11 mouse cellular contexts compared by ENCODE assay signal in the genomic region with DNA sequence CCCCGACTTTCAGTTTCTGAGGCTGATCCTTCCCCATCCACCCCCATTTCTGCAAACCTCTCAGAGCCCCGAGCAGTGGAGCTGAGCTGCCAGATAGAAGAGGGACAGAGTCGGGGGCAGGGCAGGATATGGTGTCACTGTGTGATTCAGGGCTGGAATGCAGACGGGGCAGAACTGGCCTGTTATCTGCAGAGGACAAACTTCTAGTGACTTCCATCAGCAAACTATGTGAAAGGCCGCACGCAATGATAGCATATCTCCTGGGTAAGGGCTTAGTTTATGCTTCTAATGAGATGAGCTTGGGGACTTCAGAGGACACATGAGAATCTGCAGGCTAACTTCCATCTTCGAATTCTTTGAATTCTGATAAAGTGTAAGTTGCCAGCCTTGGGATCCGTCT. TPM values are rescaled to one million over a fixed set of nuclear protein-coding genes. Genes with fewer than 3 reads are reported as not detected.
DNase-seq lines count a peak whose midpoint lies in the region; ATAC-seq lines count a peak whose summit lies in the region.
"Had no signal": no experiment of that assay in that cellular context is flagged by ENCODE, and none has a peak within 500 bp of the region (broad histone marks: within the 10 kb centered on the region; RNA-seq: fewer than 3 reads in every experiment).

No protein-coding gene starts in this region.

- H3K9ac ChIP-seq in liver, embryonic 11.5 days (ENCODE audit: low read depth, low read length), result peak overlapping the region; percentile 41; the same call in 1 of the 2 replicates

- H3K4me3 ChIP-seq in heart, embryonic 10.5 days, result no peak overlapping the region
- no peak overlapping the region for H3K4me3 ChIP-seq in liver, embryonic 11.5 days (ENCODE audit: low read depth, low read length)

- H3K4me2 ChIP-seq in liver, embryonic 11.5 days, result peak overlapping the region; percentile 40

- H3K27me3 ChIP-seq in heart, embryonic 10.5 days (ENCODE audit: insufficient read depth, poor library complexity, severe bottlenecking), result peaks cover 14% of the 10 kb centered on the region; the same call in 1 of the 2 replicates
- 0 out of 2 replicates have a peak, but pooled peaks cover 3% of the 10 kb centered on the region for H3K27me3 ChIP-seq in liver, embryonic 11.5 days (replicated peaks; ENCODE audit: control insufficient read depth, insufficient read depth, low read length)

- WGBS in heart, embryonic 10.5 days, result 9% methylated on average over 8 of the region's 8 CpGs
- WGBS in liver, embryonic 11.5 days, result 13% methylated on average over 8 of the region's 8 CpGs

- no peaks in the 10 kb centered on the region for H3K9me3 ChIP-seq in heart, embryonic 10.5 days
- no peaks in the 10 kb centered on the region for H3K9me3 ChIP-seq in liver, embryonic 11.5 days (ENCODE audit: control insufficient read depth, low read length)

- peak overlapping the region; percentile 74; the same call in 1 of the 2 replicates for H3K27ac ChIP-seq in heart, embryonic 10.5 days
- H3K27ac ChIP-seq in liver, embryonic 11.5 days (ENCODE audit: low read depth, low read length), result peak overlapping the region; percentile 82

- H3K4me1 ChIP-seq in heart, embryonic 10.5 days, result peaks cover 48% of the 10 kb centered on the region
- H3K4me1 ChIP-seq in liver, embryonic 11.5 days (replicated peaks; ENCODE audit: control insufficient read depth, insufficient read depth, low read length), result peaks cover 66% of the 10 kb centered on the region

- peak; percentile 90 for DNase-seq in heart, embryonic 10.5 days (ENCODE audit: low spot score)
- no peak for DNase-seq in heart, adult 18-20 months
- peak; percentile 35 to 46 for DNase-seq in spleen, postnatal 36 days (ENCODE audit: low spot score in 2 of 2)
- no peak for DNase-seq in spleen, postnatal 14 days (ENCODE audit: low spot score in 2 of 2)
- DNase-seq in liver, embryonic 11.5 days (ENCODE audit: low spot score), result peak; percentile 64
- DNase-seq in yolk sac, embryonic 10.5 days (ENCODE audit: low spot score), result peak; percentile 55
- no peak for DNase-seq in cerebellum, adult 9-11 months
- DNase-seq: right cerebral cortex, postnatal 4 days had no signal

- ATAC-seq in liver, embryonic 11.5 days (replicated peaks; ENCODE audit: low FRiP score), result peak; percentile 94
- no peak for ATAC-seq in frontal cortex, adult (ENCODE audit: low TSS enrichment)
- ATAC-seq: inflammation-experienced regulatory T-cells, adult 6 months had no signal

- H3K36me3 ChIP-seq in heart, embryonic 10.5 days, result no peaks in the 10 kb centered on the region
- no peaks in the 10 kb centered on the region for H3K36me3 ChIP-seq in liver, embryonic 11.5 days (ENCODE audit: control insufficient read depth, insufficient read depth, low read length)

RNA-seq across cellular contexts. Expression of a gene that starts 3.3 kb away (rescaled TPM):
- polyA plus RNA-seq in heart, embryonic 10.5 days (2016; fragmentation: Nextera tagmentation; extraction: Ambion mirVana), result 0.03 TPM in 1 of 2 replicates, not detected in the other
- total RNA-seq in heart, adult 18-20 months (2021), result not detected
- 0.03 and 0.16 TPM in 2 replicates for polyA plus RNA-seq in liver, embryonic 11.5 days (2014; fragmentation: Nextera tagmentation; extraction: Ambion mirVana)
- polyA plus RNA-seq: limb, embryonic 11.5 days had no signal

RNA-seq across cellular contexts. Expression of a gene that starts 10.1 kb away (rescaled TPM):
- polyA plus RNA-seq in heart, embryonic 10.5 days (2016; fragmentation: Nextera tagmentation; extraction: Ambion mirVana), result 0.14 and 2.8 TPM in 2 replicates
- total RNA-seq in heart, adult 18-20 months (2021), result under 1 TPM in 1 of 2 experiments, not detected in 1; 0.15 TPM
- polyA plus RNA-seq in liver, embryonic 11.5 days (2014; fragmentation: Nextera tagmentation; extraction: Ambion mirVana), result 11.3 and 11.9 TPM in 2 replicates
- polyA plus RNA-seq: inflammation-experienced regulatory T-cells, adult 6 months; limb, embryonic 11.5 days had no signal

Comparison
In these comparisons a context has a peak if more than half of its experiments do, and no peak if none do; other contexts are left out.
1. DNase-seq: peak in heart, embryonic 10.5 days (single experiment), spleen, postnatal 36 days (2 of 2), liver, embryonic 11.5 days (single experiment) and yolk sac, embryonic 10.5 days (single experiment); none in heart, adult 18-20 months (0 of 2), spleen, postnatal 14 days (0 of 2) and cerebellum, adult 9-11 months (single experiment).